Mouse (Mus musculus): Measurements from ENCODE around the gene Gjd3.

Gjd3 gene

DNA sequence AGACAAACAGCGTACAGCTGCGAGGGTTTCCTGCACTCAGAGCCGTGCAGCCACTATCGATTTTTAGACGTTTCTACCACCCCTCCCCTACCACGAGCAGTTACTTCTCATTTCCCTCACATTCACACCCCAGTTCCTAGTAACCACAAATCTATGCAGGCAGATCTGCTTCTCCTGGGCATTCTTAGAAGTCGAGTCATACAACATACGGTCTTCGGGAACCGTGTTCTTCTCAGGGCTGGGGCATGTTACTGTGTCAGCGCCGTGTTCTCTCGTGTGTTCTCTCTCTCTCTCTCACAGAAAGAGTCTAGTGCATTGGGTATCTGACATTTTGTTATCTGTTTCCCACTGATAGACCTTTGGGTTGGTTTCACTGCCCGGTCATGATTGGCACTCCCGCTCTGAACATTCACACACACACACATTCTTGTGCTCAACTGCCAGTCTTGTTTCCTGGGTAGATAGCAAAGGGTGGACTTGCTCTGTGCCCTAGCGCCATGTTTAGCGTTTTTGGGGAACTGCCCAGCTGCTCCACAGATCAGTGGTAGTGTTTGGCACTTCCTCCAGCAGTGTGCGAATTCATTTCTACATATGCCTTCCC lies 34.7 kb downstream of the Gjd3 start:
- peak; percentile 69 for DNase-seq (ENCODE audit: low read depth, low spot score)

GRCm38 (mm10) chr11:98945605-98945977 lies 37.2 kb downstream of the Gjd3 start:
- no peak for DNase-seq (ENCODE audit: low read depth, low spot score)

GRCm38 (mm10) chr11:98944897-98945604 lies 37.8 kb downstream of the Gjd3 start:
- peak; percentile 85 for DNase-seq (ENCODE audit: low read depth, low spot score)

DNA sequence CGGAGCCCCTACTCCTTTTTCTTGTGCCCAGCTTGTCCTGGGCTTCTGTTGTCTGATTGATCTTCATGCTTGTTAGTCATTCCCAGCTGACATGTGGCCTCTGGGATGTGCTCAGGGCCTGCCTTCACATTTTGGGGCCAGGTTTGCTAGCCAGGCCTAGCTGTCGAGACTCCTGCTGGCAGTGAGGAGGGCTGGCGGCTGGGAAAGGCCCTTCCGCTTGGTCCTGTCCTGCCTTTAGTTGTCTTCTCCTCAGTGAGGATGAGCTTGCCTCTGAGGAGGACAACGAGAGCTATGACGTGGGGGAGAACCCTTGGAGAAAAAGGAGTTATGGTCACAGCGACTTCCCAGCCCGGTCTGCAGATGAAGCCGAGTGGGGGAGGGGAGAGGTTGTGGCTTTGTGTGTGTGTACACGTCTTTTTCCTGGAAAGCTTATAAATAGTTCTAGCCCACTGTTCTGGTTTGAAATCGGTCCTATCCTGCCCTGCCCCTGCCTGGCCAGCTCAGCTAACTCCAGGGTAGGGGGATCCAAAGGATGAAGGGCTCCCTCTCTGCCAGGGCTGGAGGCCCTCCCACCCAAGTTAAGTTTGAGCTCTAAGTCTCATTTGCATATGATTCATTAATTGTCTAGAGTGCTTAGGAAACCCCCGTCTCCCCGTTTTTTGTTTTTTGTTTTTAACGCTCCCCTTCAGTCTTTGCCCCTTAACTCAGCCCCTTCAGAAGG lies 38.9 kb downstream of the Gjd3 start:
- peak; percentile 79 for DNase-seq (ENCODE audit: low read depth, low spot score)

DNA sequence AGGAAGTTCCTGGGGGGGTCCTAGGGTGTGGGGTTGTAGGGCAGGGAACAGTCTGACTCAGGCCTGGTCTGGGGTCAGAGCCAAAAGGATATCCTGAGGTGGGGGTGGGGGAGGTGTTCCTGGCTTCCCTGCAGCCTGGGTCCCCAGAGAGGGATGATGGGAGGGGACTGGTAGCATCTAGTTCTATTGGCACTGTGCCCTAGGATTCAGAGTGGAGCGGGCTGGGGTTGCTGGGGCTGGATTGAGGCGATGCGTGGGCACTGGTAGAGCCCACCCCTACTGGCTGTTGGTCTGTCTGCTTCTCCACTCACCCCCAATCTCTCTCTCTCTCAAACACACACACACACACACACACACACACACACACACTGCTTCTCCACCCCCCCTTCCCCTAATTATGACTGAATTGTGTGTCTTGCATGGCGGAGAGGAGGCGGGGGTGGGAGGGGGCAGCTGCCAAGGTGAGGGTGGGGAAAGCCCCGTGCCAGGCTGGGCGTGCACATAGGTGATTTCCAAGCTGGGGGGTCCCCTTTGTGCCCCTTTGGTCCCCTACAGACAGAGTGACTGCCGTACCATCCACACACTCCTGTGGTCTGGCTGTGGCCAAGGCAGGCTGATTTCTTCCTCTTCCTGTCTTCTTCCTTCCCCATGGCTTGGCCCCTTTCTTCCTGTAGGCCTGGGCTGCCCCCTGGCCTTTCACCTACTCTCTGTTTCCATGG lies 39.7 kb downstream of the Gjd3 start:
- DNase-seq (ENCODE audit: low read depth, low spot score): peak; percentile 91

GRCm38 (mm10) chr11:98942555-98942922 lies 40.3 kb downstream of the Gjd3 start:
- no peak for DNase-seq (ENCODE audit: low read depth, low spot score)

GRCm38 (mm10) chr11:98941826-98942550 lies 40.8 kb downstream of the Gjd3 start:
- peak; percentile 99 for DNase-seq (ENCODE audit: low read depth, low spot score)

DNA sequence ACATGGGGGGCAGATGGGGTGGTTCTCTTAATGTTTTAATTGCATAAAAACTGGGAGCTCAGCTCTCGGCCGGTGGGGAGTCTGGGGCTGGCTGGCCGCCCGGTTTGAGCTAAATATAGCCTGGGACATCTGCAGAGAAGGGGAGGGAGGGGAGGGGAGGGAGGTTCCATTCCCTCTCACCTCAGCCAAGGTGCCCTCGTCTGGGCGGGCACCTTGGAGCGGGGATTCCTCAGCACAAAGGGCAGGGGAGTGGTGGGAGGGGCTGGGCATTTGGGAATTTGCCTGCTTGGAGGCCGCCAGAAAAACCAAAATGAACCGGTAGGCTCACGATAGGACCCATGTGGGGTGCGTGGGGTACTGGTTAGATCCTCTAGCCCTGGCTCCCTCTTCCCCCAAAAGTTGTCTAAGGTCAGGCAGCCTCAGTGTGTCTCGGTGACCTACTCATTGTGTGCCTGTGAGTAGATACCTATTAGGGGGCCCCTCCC lies 41.4 kb downstream of the Gjd3 start:
- DNase-seq (ENCODE audit: low read depth, low spot score): peak; percentile 80

DNA sequence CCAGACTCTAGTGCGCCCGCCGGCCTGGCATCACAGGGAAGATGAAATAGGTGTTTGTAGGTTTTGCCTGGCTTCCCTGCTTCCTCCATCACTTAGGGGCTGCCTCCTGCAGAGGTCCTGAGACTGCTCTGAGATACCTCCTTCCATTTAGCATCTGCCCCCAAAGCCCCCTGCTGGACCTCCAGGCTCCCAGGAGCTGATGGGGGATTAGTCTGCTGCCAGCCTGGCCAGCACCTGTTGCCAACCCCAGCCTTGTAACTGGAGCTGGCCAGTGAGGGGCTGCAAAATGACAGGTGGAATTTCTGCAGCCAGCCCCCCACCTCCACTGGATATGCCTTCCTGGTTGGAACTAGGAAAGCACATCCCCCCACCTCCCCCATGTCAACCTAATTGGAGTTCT lies 42.0 kb downstream of the Gjd3 start:
- no peak for DNase-seq (ENCODE audit: low read depth, low spot score)

- peak; percentile 60 for DNase-seq (ENCODE audit: low read depth, low spot score)
These were observed 42.7 kb downstream of the Gjd3 start for GRCm38 (mm10) chr11:98939953-98940641.

DNA sequence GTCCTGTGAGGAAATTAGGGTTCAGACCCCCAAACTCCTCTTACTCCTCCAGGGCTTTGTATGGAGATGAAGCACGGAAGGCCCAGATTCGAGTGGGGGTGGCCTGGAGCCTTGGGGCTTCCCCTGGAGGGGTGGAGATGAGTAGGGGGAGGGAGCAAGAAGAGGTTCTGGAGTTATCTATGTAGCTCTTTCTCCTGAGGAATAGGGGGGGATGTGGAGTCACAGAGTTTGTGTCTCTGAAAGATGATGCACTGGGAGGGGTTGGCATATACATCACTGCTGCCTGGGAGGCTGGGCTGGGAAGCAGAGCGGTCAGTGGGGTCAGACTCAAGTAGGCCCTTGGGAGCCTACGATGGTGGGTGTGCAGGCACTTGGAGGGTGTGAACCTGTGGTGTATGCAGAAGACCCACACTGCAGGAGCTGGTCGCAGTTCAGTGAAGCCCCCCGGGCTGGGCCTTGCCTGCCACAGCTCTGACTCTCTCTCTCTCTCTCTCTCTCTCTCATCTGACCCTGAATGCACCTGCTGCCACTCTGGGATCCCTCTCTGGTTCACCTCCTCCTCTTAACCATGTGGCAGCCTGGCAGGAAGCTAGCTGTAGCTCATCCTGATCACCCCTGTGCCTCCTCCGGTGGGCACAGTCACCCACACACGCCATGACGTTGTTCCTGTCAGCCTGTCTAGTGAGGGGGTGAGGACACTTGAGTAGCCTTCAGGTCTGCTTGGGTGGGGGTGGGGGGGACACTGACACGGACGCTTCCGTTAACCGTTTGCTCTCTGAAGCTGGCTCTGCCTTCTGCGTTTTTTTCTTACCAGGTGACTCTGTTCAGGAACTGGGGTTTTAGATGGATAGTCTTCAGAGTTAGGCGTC lies 43.5 kb downstream of the Gjd3 start:
- peak; percentile 88 for DNase-seq (ENCODE audit: low read depth, low spot score)

DNA sequence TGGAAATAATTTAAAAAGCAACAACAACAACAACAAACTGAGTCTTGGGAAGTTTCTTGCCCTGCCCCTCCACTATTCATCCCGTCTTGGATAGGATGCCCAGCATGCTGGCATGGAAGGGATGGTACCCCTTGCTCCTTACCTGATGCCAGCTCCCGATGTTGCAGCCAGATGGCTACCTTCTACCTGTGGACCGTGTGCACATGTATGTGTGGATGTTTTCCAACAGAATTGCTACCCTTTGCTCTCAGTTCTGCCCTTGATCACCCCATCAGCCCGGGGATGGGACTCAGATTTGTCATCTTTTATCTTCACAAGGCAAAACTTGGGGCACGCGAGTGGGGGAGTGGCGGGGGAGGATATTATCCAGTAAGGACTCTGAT lies 44.1 kb downstream of the Gjd3 start:
- DNase-seq (ENCODE audit: low read depth, low spot score): no peak

DNA sequence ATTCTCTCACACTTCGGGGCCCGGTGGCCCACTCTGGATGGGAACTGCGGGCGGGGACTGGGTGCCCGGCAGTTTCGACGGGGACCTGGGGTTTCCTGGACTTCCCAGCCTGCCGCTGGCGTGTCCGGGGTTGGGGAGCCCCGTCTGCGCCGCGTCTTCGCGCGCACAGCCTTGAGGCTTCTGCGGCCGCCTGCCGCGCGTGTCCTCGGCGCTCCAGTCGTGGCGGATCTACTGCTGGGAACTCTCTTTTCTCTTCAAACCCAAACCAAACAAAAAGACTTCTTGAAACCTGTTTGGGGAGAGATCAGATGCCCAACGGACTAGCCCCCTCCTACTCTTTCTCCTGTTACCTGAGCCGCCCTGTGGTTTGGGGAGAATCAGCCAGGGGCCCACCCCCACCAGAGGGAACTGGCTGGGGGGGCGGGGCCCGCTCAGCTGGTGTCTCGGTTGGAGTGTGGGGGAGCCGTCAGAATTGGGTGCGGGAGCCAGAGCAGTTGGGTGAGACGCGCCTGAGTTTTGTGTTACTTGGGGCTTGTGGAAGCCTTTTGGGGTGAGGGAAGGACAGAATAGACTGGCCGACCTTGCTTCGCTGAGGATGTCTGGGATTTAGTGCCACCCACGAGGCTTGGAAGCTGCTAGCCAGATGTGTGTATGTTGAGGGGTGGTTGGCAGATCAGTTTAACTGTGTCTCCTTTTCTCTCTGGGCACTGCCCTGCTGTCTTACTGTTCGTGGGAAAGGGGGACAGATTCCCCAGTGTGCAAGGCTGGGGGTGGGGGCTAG lies 44.7 kb downstream of the Gjd3 start:
- peak; percentile 83 for DNase-seq (ENCODE audit: low read depth, low spot score)

GRCm38 (mm10) chr11:98937410-98937913 lies 45.4 kb downstream of the Gjd3 start:
- DNase-seq (ENCODE audit: low read depth, low spot score): peak; percentile 94

DNA sequence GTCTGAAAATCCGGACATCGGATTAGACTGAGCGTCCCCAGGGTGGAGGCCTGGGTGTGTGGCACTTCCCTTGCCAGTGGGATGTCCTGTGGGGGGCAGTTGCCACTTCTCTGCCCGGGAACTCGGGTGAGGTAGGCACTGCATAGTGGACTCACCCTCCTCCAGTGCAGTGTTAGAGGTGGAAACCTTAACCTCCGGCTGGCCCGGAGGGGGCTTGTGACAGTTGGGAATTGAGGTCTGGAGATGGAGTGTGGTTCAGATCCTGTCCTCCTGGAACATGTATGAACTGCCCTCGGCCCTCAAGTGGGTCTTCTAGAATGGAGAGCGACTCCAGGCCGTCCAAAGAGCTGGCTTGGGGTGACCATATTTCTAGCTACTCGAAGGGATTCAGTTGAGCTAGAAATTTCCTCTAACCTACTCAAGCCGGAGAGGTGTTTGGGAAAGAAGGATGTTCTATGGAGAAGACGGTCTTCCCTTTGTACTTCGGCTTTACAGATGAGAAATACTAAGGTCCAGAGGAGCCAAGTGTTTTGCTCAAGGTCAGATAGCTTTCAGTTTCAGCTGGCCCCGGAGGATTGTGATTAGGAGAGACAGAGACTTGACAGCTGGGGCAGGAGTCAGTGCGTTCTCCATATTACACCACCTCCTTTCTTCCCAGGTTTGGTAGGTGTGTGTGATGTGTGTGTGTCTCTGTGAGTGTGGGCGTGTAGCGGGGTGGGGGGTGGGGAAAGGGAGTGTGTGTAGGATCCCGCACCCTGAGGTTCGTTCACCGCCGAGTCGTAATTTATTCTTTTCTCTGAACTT lies 46.0 kb downstream of the Gjd3 start:
- no peak for DNase-seq (ENCODE audit: low read depth, low spot score)

- DNase-seq (ENCODE audit: low read depth, low spot score): no peak
These were observed 46.6 kb downstream of the Gjd3 start for GRCm38 (mm10) chr11:98936170-98936569.

DNA sequence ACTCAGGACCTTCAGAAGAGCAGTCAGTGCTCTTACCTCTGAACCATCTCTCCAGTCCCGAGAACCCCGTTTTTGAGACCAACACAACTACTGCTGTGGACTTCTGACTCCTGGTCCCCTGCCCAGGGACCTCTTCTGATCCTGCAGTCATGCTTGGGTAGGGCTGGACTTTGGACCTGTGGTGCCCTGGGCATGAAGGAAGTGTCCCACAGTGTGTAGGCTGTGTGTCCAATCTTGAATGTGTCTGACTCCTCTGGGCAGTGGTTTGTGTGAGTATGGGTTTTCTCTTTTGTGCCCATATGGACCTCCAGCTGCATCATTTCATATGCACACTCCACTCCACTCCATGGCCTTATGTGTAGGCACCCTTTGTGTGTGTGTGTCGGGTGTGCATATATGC lies 47.7 kb downstream of the Gjd3 start:
- no peak for DNase-seq (ENCODE audit: low read depth, low spot score)

DNA sequence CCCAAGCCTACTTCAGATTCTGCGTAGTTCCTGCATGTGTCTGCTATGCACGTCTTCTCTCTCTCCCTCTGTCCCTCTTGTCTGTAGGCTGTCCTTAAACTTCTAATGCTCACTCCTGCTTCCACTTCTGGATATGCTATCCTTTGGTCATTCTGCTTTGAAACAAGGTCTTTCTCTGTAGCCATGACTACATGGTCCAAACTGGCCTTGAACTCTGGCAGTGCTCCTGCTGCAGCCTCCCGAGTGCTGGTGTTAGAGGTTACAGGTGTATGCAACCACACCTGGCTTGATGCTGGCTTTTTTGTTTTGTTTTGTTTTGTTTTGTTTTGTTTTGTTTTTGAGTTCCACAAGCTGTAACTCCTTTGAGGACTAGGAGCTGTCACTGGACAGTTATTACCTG lies 48.4 kb downstream of the Gjd3 start:
- no peak for DNase-seq (ENCODE audit: low read depth, low spot score)
